Mouse (Mus musculus) spleen, adult 2 months (tissue): ENCODE data around the gene Kdm6b. TPM values are rescaled to one million over a fixed set of nuclear protein-coding genes. Genes with fewer than 3 reads are reported as not detected.
A peak's percentile ranks its signal among the peaks of the same experiment; 100 is the strongest.

Source experiments
- DNase-seq, 2 experiments: peaks; one replicate each; pipeline versions ENCODE4 v3.0.0 to v3.0.0-alpha.2; 2012 to 2021; ENCODE audit warnings: low spot score in 2 of 2, low read depth in 1 of 2
- H3K27ac ChIP-seq: fragments of 200-500 bp; 2 replicates; pipeline ENCODE4 v1.5.1; 2012; ENCODE audit warnings: low read length, inconsistent platforms; ENCODE audit not compliant: insufficient read depth
- H3K27me3 ChIP-seq: fragments of 200-500 bp; 2 replicates; pipeline ENCODE4 v1.6.1; 2012; ENCODE audit warnings: mild to moderate bottlenecking, moderate library complexity, low read length, inconsistent platforms; ENCODE audit not compliant: control insufficient read depth, insufficient read depth
- H3K36me3 ChIP-seq: fragments of 200-500 bp; 2 replicates; pipeline ENCODE4 v1.6.1; 2012; ENCODE audit warnings: mild to moderate bottlenecking, low read length, inconsistent platforms; ENCODE audit not compliant: control insufficient read depth, insufficient read depth
- H3K4me1 ChIP-seq: fragments of 200-500 bp; 2 replicates; pipeline ENCODE4 v1.6.1; 2011; ENCODE audit warnings: inconsistent platforms; ENCODE audit not compliant: control insufficient read depth, insufficient read depth, insufficient read length
- H3K4me3 ChIP-seq: fragments of 200-500 bp; 2 replicates; pipeline ENCODE4 v1.5.1; 2011; ENCODE audit warnings: mild to moderate bottlenecking, inconsistent platforms; ENCODE audit not compliant: insufficient read depth, insufficient read length; ENCODE audit errors: extremely low read depth
- CTCF ChIP-seq: fragments of 200-500 bp; IDR thresholded peaks from 2 replicates; pipeline ENCODE4 v1.5.1; 2011; ENCODE audit warnings: mild to moderate bottlenecking, inconsistent platforms; ENCODE audit not compliant: insufficient read depth, insufficient read length, insufficient replicate concordance; ENCODE audit errors: extremely low read depth
- POLR2A ChIP-seq: fragments of 200-500 bp; IDR thresholded peaks from 2 replicates; pipeline ENCODE4 v1.6.1; 2011; ENCODE audit warnings: low read depth, low read length, inconsistent platforms
- WGBS: fragments of 180-500 bp; shearing (Covaris S2); methylation state at CpG from one replicate; pipeline ENCODE4 v1.1.7; 2018; 5-methylcytosine and 5-hydroxymethylcytosine counted together
- polyA plus RNA-seq: library from polyadenylated mRNA; depleted of rRNA; stranded (reverse); fragments of >200 nt; gene quantifications from 2 replicates; pipeline ENCODE4 v1.2.3, GENCODE M21; 2012; rRNA removed

Gene Kdm6b
- 15.8 and 17.0 TPM in 2 replicates for polyA plus RNA-seq

GRCm38 (mm10) chr11:69413221-69414181 is at the start of gene Kdm6b:
Gene Kdm6b, minus strand, starts transcription at chr11:69413675.
- no peak for DNase-seq
- TF ChIP-seq CTCF = no peak
- no peak for TF ChIP-seq POLR2A
- peaks cover 8% of the 10 kb centered on the region; the same call in 1 of the 2 replicates for H3K4me1 ChIP-seq
- H3K36me3 ChIP-seq = no peaks in the 10 kb centered on the region
- H3K27me3 ChIP-seq = no peaks in the 10 kb centered on the region
- H3K27ac ChIP-seq = 0 out of 2 replicates have a peak within 1 kb of the TSS, but pooled peaks have one; percentile 5
- no peak within 1 kb of the TSS for H3K4me3 ChIP-seq
- 55% methylated on average over 12 of the region's 12 CpGs for WGBS

DNA sequence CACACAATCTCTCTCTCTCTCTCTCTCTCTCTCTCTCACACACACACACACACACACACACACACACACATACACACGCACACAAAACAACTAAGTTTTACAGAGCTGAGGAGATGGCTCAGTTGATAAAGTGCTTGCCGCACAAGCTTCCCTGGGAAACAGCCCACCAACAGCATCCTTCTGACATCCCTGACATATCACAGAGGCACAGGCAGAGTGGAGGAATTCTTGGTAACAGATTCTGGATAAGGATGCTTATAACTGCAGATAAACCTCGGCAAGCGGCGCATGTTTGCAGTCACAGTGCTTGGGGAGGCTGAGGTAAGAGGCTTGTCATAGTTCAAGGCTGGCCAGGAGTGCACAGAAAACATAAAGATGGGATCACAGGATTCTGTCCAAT is 48.1 kb upstream of the Kdm6b start:
- Histone ChIP-seq H3K4me3 (no peak overlapping the region), H3K36me3 (no peaks in the 10 kb centered on the region), H3K4me1 (no peaks in the 10 kb centered on the region), H3K27me3 (no peaks in the 10 kb centered on the region), H3K27ac (no peak overlapping the region)
- 78% methylated on average over 5 of the region's 5 CpGs for WGBS
- DNase-seq = no peak
- TF ChIP-seq CTCF = no peak
- no peak for TF ChIP-seq POLR2A

GRCm38 (mm10) chr11:69459883-69460282 is 46.4 kb upstream of the Kdm6b start:
- TF ChIP-seq POLR2A (no peak), CTCF (no peak)
- no peak for DNase-seq
- Histone ChIP-seq H3K27ac (no peak overlapping the region), H3K4me1 (no peaks in the 10 kb centered on the region), H3K4me3 (no peak overlapping the region), H3K36me3 (no peaks in the 10 kb centered on the region), H3K27me3 (no peaks in the 10 kb centered on the region)
- WGBS = 73% methylated on average over 4 of the region's 4 CpGs

DNA sequence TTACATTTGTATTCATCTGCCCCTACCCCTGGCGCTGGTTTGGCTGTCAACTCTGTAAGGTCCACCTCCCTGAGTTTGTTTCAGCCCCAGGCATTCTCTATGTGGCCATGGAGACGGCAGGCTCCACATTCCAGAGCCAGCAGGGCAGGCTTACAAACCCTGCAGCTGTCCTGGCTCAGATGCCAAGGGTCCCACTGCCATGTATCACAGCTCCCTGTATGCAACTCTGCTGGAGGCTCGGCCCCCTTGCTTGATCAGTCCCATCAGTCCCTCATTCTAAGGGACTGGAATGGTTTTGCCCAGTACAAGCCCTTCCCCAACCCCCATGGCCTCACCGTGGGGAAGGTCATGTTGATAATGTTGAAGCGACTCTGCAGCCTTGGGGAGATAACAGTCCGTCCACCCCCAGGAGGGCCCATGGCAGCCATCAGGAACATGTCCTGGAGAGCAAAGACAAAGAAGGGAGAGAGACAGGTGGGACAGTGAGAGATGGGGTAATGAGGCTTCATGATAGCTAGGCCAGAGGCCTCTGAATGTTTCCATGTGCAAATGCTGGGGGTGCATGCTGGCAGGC is 43.6 kb upstream of the Kdm6b start:
- 85% methylated on average over 6 of the region's 6 CpGs for WGBS
- TF ChIP-seq CTCF (no peak), POLR2A (no peak)
- Histone ChIP-seq H3K4me1 (no peaks in the 10 kb centered on the region), H3K27me3 (no peaks in the 10 kb centered on the region), H3K27ac (no peak overlapping the region), H3K36me3 (no peaks in the 10 kb centered on the region), H3K4me3 (no peak overlapping the region)
- DNase-seq = no peak

GRCm38 (mm10) chr11:69452114-69452867 is 38.8 kb upstream of the Kdm6b start:
- no peak overlapping the region; the same call in 1 of the 2 replicates for H3K27ac ChIP-seq
- WGBS = 64% methylated on average over 23 of the region's 23 CpGs

DNA sequence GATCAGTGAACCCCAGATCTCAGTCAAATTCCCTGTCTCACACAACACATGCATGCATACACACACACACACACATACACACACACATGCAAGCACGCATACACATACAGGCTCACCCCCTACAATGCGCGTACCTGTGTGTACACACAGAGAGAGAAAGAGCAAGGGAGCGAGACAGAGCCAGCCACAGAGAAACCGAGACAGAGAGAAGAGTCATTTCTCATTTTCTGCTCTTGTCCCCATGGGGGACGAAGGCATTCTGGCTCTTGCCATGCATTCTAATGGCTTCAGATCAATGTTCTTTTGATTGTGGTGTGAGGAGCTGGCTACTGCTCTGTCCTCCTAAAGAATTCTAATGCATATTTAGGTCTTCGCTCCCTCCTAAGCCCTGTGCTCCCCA is 33.8 kb upstream of the Kdm6b start:
- TF ChIP-seq POLR2A = no peak
- no peak for TF ChIP-seq CTCF
- WGBS = 92% methylated on average over 7 of the region's 7 CpGs
- Histone ChIP-seq H3K4me1 (no peaks in the 10 kb centered on the region), H3K27ac (no peak overlapping the region), H3K36me3 (no peaks in the 10 kb centered on the region), H3K4me3 (no peak overlapping the region), H3K27me3 (no peaks in the 10 kb centered on the region)
- DNase-seq = no peak

More at GRCm38 (mm10) chr11:69452114-69452867, 38.8 kb upstream of the Kdm6b start:
- no peaks in the 10 kb centered on the region for H3K36me3 ChIP-seq
- no peak for DNase-seq
- H3K4me3 ChIP-seq = no peak overlapping the region
- H3K27me3 ChIP-seq = no peaks in the 10 kb centered on the region
- no peaks in the 10 kb centered on the region for H3K4me1 ChIP-seq
- TF ChIP-seq CTCF (no peak), POLR2A (no peak)

- no peak overlapping the region for H3K27ac ChIP-seq
- H3K4me3 ChIP-seq = no peak overlapping the region
- no peaks in the 10 kb centered on the region for H3K36me3 ChIP-seq
- DNase-seq = no peak
- H3K27me3 ChIP-seq = no peaks in the 10 kb centered on the region
- no peak for TF ChIP-seq CTCF
- no peak for TF ChIP-seq POLR2A
- whole genome bisulfite sequencing = 50% methylated on average over 5 of the region's 5 CpGs
- no peaks in the 10 kb centered on the region for H3K4me1 ChIP-seq
These were observed 29.9 kb upstream of the Kdm6b start for GRCm38 (mm10) chr11:69443328-69443727.
